Mouse (Mus musculus): Measurements from ENCODE around the gene Sept12.

- TF ChIP-seq GATA1 (IDR thresholded peaks at IDR 0.05; ENCODE audit: borderline replicate concordance, low read length) = no peak
- TF ChIP-seq FLI1 (IDR thresholded peaks at IDR 0.05; ENCODE audit: low read length) = no peak
Observed at GRCm38 (mm10) chr16:4963797-4964709, 33.6 kb downstream of the Sept12 start, which contains the start of gene Anks3.

Measured in megakaryocyte, embryonic 14.5 days (primary cell).